Comparison of ENCODE assay signal across 9 mouse cellular contexts in genomic region chr15:78796196-78797059, GRCm38 (mm10). TPM values are rescaled to one million over a fixed set of nuclear protein-coding genes. Genes with fewer than 3 reads are reported as not detected.
A peak's percentile ranks its signal among the peaks of the same experiment; 100 is the strongest.
DNase-seq lines count a peak whose midpoint lies in the region; ATAC-seq and TF ChIP-seq lines count a peak whose summit lies in the region.
"Had no signal": no experiment of that assay in that cellular context is flagged by ENCODE, and none has a peak within 500 bp of the region (broad histone marks: within the 10 kb centered on the region; RNA-seq: fewer than 3 reads in every experiment).

No protein-coding gene starts in this region.

- peaks cover 36% of the 10 kb centered on the region for H3K4me1 ChIP-seq in forebrain, embryonic 10.5 days
- peaks cover 4% of the 10 kb centered on the region for H3K4me1 ChIP-seq in forebrain, embryonic 15.5 days
- no peaks in the 10 kb centered on the region for H3K4me1 ChIP-seq in liver, embryonic 11.5 days (replicated peaks; ENCODE audit: control insufficient read depth, insufficient read depth, low read length)

- intact Hi-C loops in gastrocnemius, adult 2 months (cut with DNase I) = no loop called here

- ATAC-seq in forebrain, embryonic 15.5 days (replicated peaks) = no peak
- no peak for ATAC-seq in frontal cortex, adult (ENCODE audit: low TSS enrichment)
- ATAC-seq in liver, embryonic 11.5 days (replicated peaks; ENCODE audit: low FRiP score) = no peak

- H3K27ac ChIP-seq in forebrain, embryonic 10.5 days = peak overlapping the region; percentile 49; the same call in 1 of the 2 replicates
- no peak overlapping the region for H3K27ac ChIP-seq in forebrain, embryonic 15.5 days (replicated peaks)
- H3K27ac ChIP-seq in gastrocnemius, adult 2 months = peak overlapping the region; percentile 66
- no peak overlapping the region for H3K27ac ChIP-seq in liver, embryonic 11.5 days (ENCODE audit: low read depth, low read length)

- 60% methylated on average over 25 of the region's 25 CpGs for WGBS in forebrain, embryonic 10.5 days
- WGBS in forebrain, embryonic 15.5 days = 48% methylated on average over 25 of the region's 25 CpGs
- 61% methylated on average over 25 of the region's 25 CpGs for WGBS in liver, embryonic 11.5 days

- no peaks in the 10 kb centered on the region for H3K9me3 ChIP-seq in forebrain, embryonic 10.5 days
- H3K9me3 ChIP-seq in forebrain, embryonic 15.5 days = no peaks in the 10 kb centered on the region
- no peaks in the 10 kb centered on the region for H3K9me3 ChIP-seq in liver, embryonic 11.5 days (ENCODE audit: control insufficient read depth, low read length)

- DNase-seq in forebrain, embryonic 10.5 days (ENCODE audit: extremely low spot score, low spot score) = no peak
- peak; percentile 88 for DNase-seq in 3134 (ENCODE audit: extremely low read depth, insufficient read length, low spot score)
- peak; percentile 77 for DNase-seq in gastrocnemius, adult 2 months
- DNase-seq in kidney, adult 8-10 months = peak; percentile 72 to 80
- no peak for DNase-seq in adrenal gland, postnatal 25 days
- DNase-seq in liver, embryonic 11.5 days (ENCODE audit: low spot score) = no peak

- no peak overlapping the region for H3K4me2 ChIP-seq in forebrain, embryonic 15.5 days (replicated peaks)
- no peak overlapping the region for H3K4me2 ChIP-seq in liver, embryonic 11.5 days

- H3K9ac ChIP-seq in forebrain, embryonic 15.5 days (replicated peaks) = no peak overlapping the region
- no peak overlapping the region for H3K9ac ChIP-seq in liver, embryonic 11.5 days (ENCODE audit: low read depth, low read length)

- H3K4me3 ChIP-seq in forebrain, embryonic 10.5 days = no peak overlapping the region
- H3K4me3 ChIP-seq in forebrain, embryonic 15.5 days = no peak overlapping the region
- H3K4me3 ChIP-seq in gastrocnemius, adult 2 months = peak overlapping the region; percentile 68
- H3K4me3 ChIP-seq in liver, embryonic 11.5 days (ENCODE audit: low read depth, low read length) = no peak overlapping the region

- H3K27me3 ChIP-seq in forebrain, embryonic 10.5 days (ENCODE audit: poor library complexity, severe bottlenecking) = peaks cover 58% of the 10 kb centered on the region
- peaks cover 4% of the 10 kb centered on the region for H3K27me3 ChIP-seq in forebrain, embryonic 15.5 days
- peaks cover 2% of the 10 kb centered on the region for H3K27me3 ChIP-seq in liver, embryonic 11.5 days (replicated peaks; ENCODE audit: control insufficient read depth, insufficient read depth, low read length)

- H3K36me3 ChIP-seq in forebrain, embryonic 10.5 days (replicated peaks) = no peaks in the 10 kb centered on the region
- H3K36me3 ChIP-seq in forebrain, embryonic 15.5 days = no peaks in the 10 kb centered on the region
- no peaks in the 10 kb centered on the region for H3K36me3 ChIP-seq in liver, embryonic 11.5 days (ENCODE audit: control insufficient read depth, insufficient read depth, low read length)

- no peak for TF ChIP-seq CTCF in gastrocnemius, adult 2 months (IDR thresholded peaks at IDR 0.05)

RNA-seq across cellular contexts. Expression of gene Card10, which starts 6.4 kb away (rescaled TPM):
- polyA plus RNA-seq in forebrain, embryonic 10.5 days (2016; fragmentation: Nextera tagmentation; extraction: Ambion mirVana) = 2.4 and 2.6 TPM in 2 replicates
- 1.3 and 1.7 TPM in 2 replicates for polyA plus RNA-seq in forebrain, embryonic 15.5 days (2015; fragmentation: Nextera tagmentation; extraction: Ambion mirVana)
- total RNA-seq in gastrocnemius, adult 2 months (2021) = 1 to 10 TPM; 6.1 to 6.8 TPM
- 6.5 and 7.0 TPM in 2 replicates for total RNA-seq in adrenal gland, postnatal 25 days (2021)
- polyA plus RNA-seq in liver, embryonic 11.5 days (2014; fragmentation: Nextera tagmentation; extraction: Ambion mirVana) = 2.3 and 2.7 TPM in 2 replicates

RNA-seq across cellular contexts. Expression of gene Mfng, which starts 23.2 kb away (rescaled TPM):
- 71.1 and 83.6 TPM in 2 replicates for polyA plus RNA-seq in forebrain, embryonic 10.5 days (2016; fragmentation: Nextera tagmentation; extraction: Ambion mirVana)
- polyA plus RNA-seq in forebrain, embryonic 15.5 days (2015; fragmentation: Nextera tagmentation; extraction: Ambion mirVana) = 77.9 and 85.9 TPM in 2 replicates
- total RNA-seq in gastrocnemius, adult 2 months (2021) = 1 to 10 TPM; 2.6 to 3.1 TPM
- total RNA-seq in adrenal gland, postnatal 25 days (2021) = 11.9 and 14.5 TPM in 2 replicates
- 12.4 and 19.2 TPM in 2 replicates for polyA plus RNA-seq in liver, embryonic 11.5 days (2014; fragmentation: Nextera tagmentation; extraction: Ambion mirVana)

RNA-seq across cellular contexts. Expression of gene Cdc42ep1, which starts 46.0 kb away (rescaled TPM):
- polyA plus RNA-seq in forebrain, embryonic 10.5 days (2016; fragmentation: Nextera tagmentation; extraction: Ambion mirVana) = 12.6 and 12.7 TPM in 2 replicates
- 7.6 and 9.0 TPM in 2 replicates for polyA plus RNA-seq in forebrain, embryonic 15.5 days (2015; fragmentation: Nextera tagmentation; extraction: Ambion mirVana)
- 1 to 10 TPM; 8.5 to 10.0 TPM for total RNA-seq in gastrocnemius, adult 2 months (2021)
- total RNA-seq in adrenal gland, postnatal 25 days (2021) = 38.8 and 43.4 TPM in 2 replicates
- 21.9 and 23.9 TPM in 2 replicates for polyA plus RNA-seq in liver, embryonic 11.5 days (2014; fragmentation: Nextera tagmentation; extraction: Ambion mirVana)

RNA-seq across cellular contexts. Expression of gene Lgals2, which starts 58.9 kb away (rescaled TPM):
- not detected in 2 replicates for polyA plus RNA-seq in forebrain, embryonic 10.5 days (2016; fragmentation: Nextera tagmentation; extraction: Ambion mirVana)
- not detected in 2 replicates for polyA plus RNA-seq in forebrain, embryonic 15.5 days (2015; fragmentation: Nextera tagmentation; extraction: Ambion mirVana)
- not detected for total RNA-seq in gastrocnemius, adult 2 months (2021)
- not detected in 2 replicates for total RNA-seq in adrenal gland, postnatal 25 days (2021)
- 6.9 and 11.4 TPM in 2 replicates for polyA plus RNA-seq in liver, embryonic 11.5 days (2014; fragmentation: Nextera tagmentation; extraction: Ambion mirVana)
- total RNA-seq: left cerebral cortex, postnatal 10 days had no signal

Comparison
In these comparisons a context has a peak if more than half of its experiments do, and no peak if none do; other contexts are left out.
1. H3K27ac ChIP-seq: peak in forebrain, embryonic 10.5 days (single experiment) and gastrocnemius, adult 2 months (single experiment); none in forebrain, embryonic 15.5 days (single experiment) and liver, embryonic 11.5 days (single experiment).
2. DNase-seq: peak in 3134 (single experiment), gastrocnemius, adult 2 months (single experiment) and kidney, adult 8-10 months (2 of 2); none in forebrain, embryonic 10.5 days (single experiment), adrenal gland, postnatal 25 days (single experiment) and liver, embryonic 11.5 days (single experiment).